In genomic region chr15:81044446-81044845, GRCm38 (mm10) we compare ENCODE assay signal across 12 mouse cellular contexts.
A peak's percentile ranks its signal among the peaks of the same experiment; 100 is the strongest.
DNase-seq lines count a peak whose midpoint lies in the region; ATAC-seq and TF ChIP-seq lines count a peak whose summit lies in the region.
"Had no signal": no experiment of that assay in that cellular context is flagged by ENCODE, and none has a peak within 500 bp of the region (broad histone marks: within the 10 kb centered on the region; RNA-seq: fewer than 3 reads in every experiment).

No protein-coding gene starts in this region.

- WGBS in liver, postnatal 0 days (ENCODE audit: insufficient replicate concordance): 33% methylated on average over 9 of the region's 9 CpGs

- peak; percentile 88 for DNase-seq in CD4-positive helper T cell, adult 2 months (ENCODE audit: low read depth, low spot score)
- peak; percentile 86 for DNase-seq in T-cell, adult 2 months (ENCODE audit: low spot score)
- DNase-seq in liver, postnatal 0 days: peak; percentile 62
- peak; percentile 60 to 67 for DNase-seq in spleen, adult 18-20 months
- no peak for DNase-seq in frontal cortex, postnatal 14 days (ENCODE audit: low spot score in 2 of 2)
- no peak for DNase-seq in right cerebral cortex, adult 18-20 months
- DNase-seq in adrenal gland, postnatal 10 days: no peak
- no peak for DNase-seq in cerebellum, postnatal 14 days

- no peak for TF ChIP-seq EP300 in liver, postnatal 0 days (IDR thresholded peaks at IDR 0.05; ENCODE audit: low read depth)

- 0 out of 2 replicates have a peak, but pooled peaks have one; percentile 10 for ATAC-seq in liver, postnatal 0 days
- ATAC-seq: Patski had no signal

- no peaks in the 10 kb centered on the region for H3K27me3 ChIP-seq in liver, postnatal 0 days (ENCODE audit: insufficient read depth, low read length)
- H3K27me3 ChIP-seq: limb, embryonic 13.5 days; Patski had no signal

- H3K9me3 ChIP-seq in liver, postnatal 0 days (ENCODE audit: low read length): no peaks in the 10 kb centered on the region
- H3K9me3 ChIP-seq: hindbrain, embryonic 10.5 days; limb, embryonic 13.5 days had no signal

- peak overlapping the region; percentile 87 for H3K27ac ChIP-seq in liver, postnatal 0 days (ENCODE audit: low read depth)
- H3K27ac ChIP-seq: hindbrain, embryonic 10.5 days; kidney, postnatal 0 days; limb, embryonic 13.5 days had no signal

- no peaks in the 10 kb centered on the region for H3K36me3 ChIP-seq in liver, postnatal 0 days (replicated peaks; ENCODE audit: insufficient read depth, low read length)

- H3K4me3 ChIP-seq in liver, postnatal 0 days (ENCODE audit: low read depth, low read length): peak overlapping the region; percentile 43
- H3K4me3 ChIP-seq: hindbrain, embryonic 10.5 days; limb, embryonic 13.5 days had no signal

- TF ChIP-seq CTCF in liver, postnatal 0 days (IDR thresholded peaks at IDR 0.05; ENCODE audit: low read depth): no peak

- H3K4me1 ChIP-seq in liver, postnatal 0 days (ENCODE audit: insufficient read depth): peaks cover 18% of the 10 kb centered on the region

- peak overlapping the region; percentile 59 for H3K4me2 ChIP-seq in liver, postnatal 0 days (ENCODE audit: low read depth, low read length)
- H3K4me2 ChIP-seq: limb, embryonic 13.5 days had no signal

- H3K9ac ChIP-seq in liver, postnatal 0 days (replicated peaks): peak overlapping the region; percentile 52
- H3K9ac ChIP-seq: limb, embryonic 13.5 days had no signal

Comparison
In these comparisons a context has a peak if more than half of its experiments do, and no peak if none do; other contexts are left out.
1. DNase-seq: peak in CD4-positive helper T cell, adult 2 months (single experiment), T-cell, adult 2 months (single experiment), liver, postnatal 0 days (single experiment) and spleen, adult 18-20 months (2 of 2); none in frontal cortex, postnatal 14 days (0 of 2), right cerebral cortex, adult 18-20 months (single experiment), adrenal gland, postnatal 10 days (single experiment) and cerebellum, postnatal 14 days (0 of 2).